Mouse (Mus musculus): ENCODE measurements at regions not wholly inside any gene's neighbourhood (a gene's known extent, or its start where the extent isn't known, plus 50 kb on each side); places are given as distances from the start of the nearest gene placed in this dataset.

GRCm38 (mm10) chr6:31284390-31284789 is 114.1 kb upstream of the Mkln1 start:
- H3K27me3 ChIP-seq (ENCODE audit: control insufficient read depth, insufficient read depth, low read length), result no peaks in the 10 kb centered on the region
- no peaks in the 10 kb centered on the region for H3K9me3 ChIP-seq (ENCODE audit: control insufficient read depth, low read length)
- H3K4me2 ChIP-seq (replicated peaks), result no peak overlapping the region
- H3K4me3 ChIP-seq (replicated peaks; ENCODE audit: low read length), result no peak overlapping the region
- ATAC-seq (ENCODE audit: low FRiP score), result no peak
- no peak for DNase-seq (ENCODE audit: low spot score)
- 84% methylated on average over 10 of the region's 10 CpGs for WGBS
- H3K36me3 ChIP-seq (replicated peaks; ENCODE audit: control insufficient read depth, insufficient read depth), result no peaks in the 10 kb centered on the region
- no peak overlapping the region for H3K27ac ChIP-seq
- no peak overlapping the region for H3K9ac ChIP-seq
- H3K4me1 ChIP-seq (replicated peaks; ENCODE audit: control insufficient read depth, insufficient read depth, low read length), result peaks cover 8% of the 10 kb centered on the region; the same call in 1 of the 2 replicates

GRCm38 (mm10) chr6:31285064-31285463 is 113.5 kb upstream of the Mkln1 start:
- H3K9me3 ChIP-seq (ENCODE audit: control insufficient read depth, low read length), result no peaks in the 10 kb centered on the region
- no peak for ATAC-seq (ENCODE audit: low FRiP score)
- no peak overlapping the region for H3K4me2 ChIP-seq (replicated peaks)
- 72% methylated on average over 19 of the region's 19 CpGs for whole genome bisulfite sequencing
- H3K4me3 ChIP-seq (replicated peaks; ENCODE audit: low read length), result no peak overlapping the region
- peaks cover 8% of the 10 kb centered on the region; the same call in 1 of the 2 replicates for H3K4me1 ChIP-seq (replicated peaks; ENCODE audit: control insufficient read depth, insufficient read depth, low read length)
- H3K36me3 ChIP-seq (replicated peaks; ENCODE audit: control insufficient read depth, insufficient read depth), result no peaks in the 10 kb centered on the region
- no peak for DNase-seq (ENCODE audit: low spot score)
- H3K27ac ChIP-seq, result no peak overlapping the region
- H3K9ac ChIP-seq, result no peak overlapping the region
- no peaks in the 10 kb centered on the region for H3K27me3 ChIP-seq (ENCODE audit: control insufficient read depth, insufficient read depth, low read length)

- H3K9ac ChIP-seq, result no peak overlapping the region
- no peaks in the 10 kb centered on the region for H3K27me3 ChIP-seq (ENCODE audit: control insufficient read depth, insufficient read depth, low read length)
- DNase-seq (ENCODE audit: low spot score), result no peak
- no peak overlapping the region for H3K4me2 ChIP-seq (replicated peaks)
- no peak overlapping the region for H3K4me3 ChIP-seq (replicated peaks; ENCODE audit: low read length)
- peaks cover 8% of the 10 kb centered on the region; the same call in 1 of the 2 replicates for H3K4me1 ChIP-seq (replicated peaks; ENCODE audit: control insufficient read depth, insufficient read depth, low read length)
- H3K9me3 ChIP-seq (ENCODE audit: control insufficient read depth, low read length), result no peaks in the 10 kb centered on the region
- H3K27ac ChIP-seq, result no peak overlapping the region
- H3K36me3 ChIP-seq (replicated peaks; ENCODE audit: control insufficient read depth, insufficient read depth), result no peaks in the 10 kb centered on the region
- ATAC-seq (ENCODE audit: low FRiP score), result no peak
- 80% methylated on average over 11 of the region's 11 CpGs for WGBS
These were observed 112.4 kb upstream of the Mkln1 start for GRCm38 (mm10) chr6:31285981-31286737.

- no peak overlapping the region for H3K27ac ChIP-seq
- WGBS, result 97% methylated on average over 2 of the region's 2 CpGs
These were observed 111.4 kb upstream of the Mkln1 start for GRCm38 (mm10) chr6:31287176-31287575.

GRCm38 (mm10) chr6:31287686-31288085 is 110.8 kb upstream of the Mkln1 start:
- ATAC-seq (ENCODE audit: low FRiP score), result no peak
- Histone ChIP-seq H3K4me1 (replicated peaks; ENCODE audit: control insufficient read depth, insufficient read depth, low read length) (peaks cover 8% of the 10 kb centered on the region; the same call in 1 of the 2 replicates), H3K27ac (no peak overlapping the region), H3K4me2 (replicated peaks) (no peak overlapping the region), H3K4me3 (replicated peaks; ENCODE audit: low read length) (no peak overlapping the region), H3K27me3 (ENCODE audit: control insufficient read depth, insufficient read depth, low read length) (no peaks in the 10 kb centered on the region), H3K9me3 (ENCODE audit: control insufficient read depth, low read length) (no peaks in the 10 kb centered on the region), H3K36me3 (replicated peaks; ENCODE audit: control insufficient read depth, insufficient read depth) (no peaks in the 10 kb centered on the region), H3K9ac (no peak overlapping the region)
- 82% methylated on average over 7 of the region's 7 CpGs for WGBS
- no peak for DNase-seq (ENCODE audit: low spot score)

More at GRCm38 (mm10) chr6:31287176-31287575, 111.4 kb upstream of the Mkln1 start:
- no peaks in the 10 kb centered on the region for H3K27me3 ChIP-seq (ENCODE audit: control insufficient read depth, insufficient read depth, low read length)
- H3K9me3 ChIP-seq (ENCODE audit: control insufficient read depth, low read length), result no peaks in the 10 kb centered on the region
- H3K9ac ChIP-seq, result no peak overlapping the region
- H3K4me2 ChIP-seq (replicated peaks), result no peak overlapping the region
- no peak for ATAC-seq (ENCODE audit: low FRiP score)
- H3K4me1 ChIP-seq (replicated peaks; ENCODE audit: control insufficient read depth, insufficient read depth, low read length), result peaks cover 8% of the 10 kb centered on the region; the same call in 1 of the 2 replicates
- no peak for DNase-seq (ENCODE audit: low spot score)
- no peak overlapping the region for H3K4me3 ChIP-seq (replicated peaks; ENCODE audit: low read length)
- no peaks in the 10 kb centered on the region for H3K36me3 ChIP-seq (replicated peaks; ENCODE audit: control insufficient read depth, insufficient read depth)

GRCm38 (mm10) chr6:31288421-31289233 is 109.9 kb upstream of the Mkln1 start:
- Histone ChIP-seq H3K9me3 (ENCODE audit: control insufficient read depth, low read length) (no peaks in the 10 kb centered on the region), H3K27me3 (ENCODE audit: control insufficient read depth, insufficient read depth, low read length) (no peaks in the 10 kb centered on the region), H3K4me1 (replicated peaks; ENCODE audit: control insufficient read depth, insufficient read depth, low read length) (peaks cover 8% of the 10 kb centered on the region; the same call in 1 of the 2 replicates), H3K4me2 (replicated peaks) (no peak overlapping the region), H3K9ac (no peak overlapping the region), H3K27ac (no peak overlapping the region), H3K36me3 (replicated peaks; ENCODE audit: control insufficient read depth, insufficient read depth) (no peaks in the 10 kb centered on the region), H3K4me3 (replicated peaks; ENCODE audit: low read length) (no peak overlapping the region)
- ATAC-seq (ENCODE audit: low FRiP score), result no peak
- 46% methylated on average over 14 of the region's 14 CpGs for WGBS
- no peak for DNase-seq (ENCODE audit: low spot score)

- Histone ChIP-seq H3K27ac (no peak overlapping the region), H3K4me1 (replicated peaks; ENCODE audit: control insufficient read depth, insufficient read depth, low read length) (peaks cover 5% of the 10 kb centered on the region; the same call in 1 of the 2 replicates)
- 91% methylated on average over 4 of the region's 4 CpGs for WGBS
These were observed 109.4 kb upstream of the Mkln1 start for GRCm38 (mm10) chr6:31289234-31289486.

GRCm38 (mm10) chr6:31292081-31292480 is 106.5 kb upstream of the Mkln1 start:
- no peak for DNase-seq (ENCODE audit: low spot score)
- H3K9me3 ChIP-seq (ENCODE audit: control insufficient read depth, low read length), result no peaks in the 10 kb centered on the region
- no peak overlapping the region for H3K4me2 ChIP-seq (replicated peaks)
- no peaks in the 10 kb centered on the region for H3K27me3 ChIP-seq (ENCODE audit: control insufficient read depth, insufficient read depth, low read length)
- H3K4me3 ChIP-seq (replicated peaks; ENCODE audit: low read length), result no peak overlapping the region
- peaks cover 5% of the 10 kb centered on the region; the same call in 1 of the 2 replicates for H3K4me1 ChIP-seq (replicated peaks; ENCODE audit: control insufficient read depth, insufficient read depth, low read length)
- no peak overlapping the region for H3K9ac ChIP-seq
- no peaks in the 10 kb centered on the region for H3K36me3 ChIP-seq (replicated peaks; ENCODE audit: control insufficient read depth, insufficient read depth)
- no peak for ATAC-seq (ENCODE audit: low FRiP score)
- 93% methylated on average over 7 of the region's 7 CpGs for WGBS
- no peak overlapping the region for H3K27ac ChIP-seq

More at GRCm38 (mm10) chr6:31289234-31289486, 109.4 kb upstream of the Mkln1 start:
- Histone ChIP-seq H3K27me3 (ENCODE audit: control insufficient read depth, insufficient read depth, low read length) (no peaks in the 10 kb centered on the region), H3K36me3 (replicated peaks; ENCODE audit: control insufficient read depth, insufficient read depth) (no peaks in the 10 kb centered on the region), H3K9me3 (ENCODE audit: control insufficient read depth, low read length) (no peaks in the 10 kb centered on the region), H3K4me2 (replicated peaks) (no peak overlapping the region), H3K4me3 (replicated peaks; ENCODE audit: low read length) (no peak overlapping the region), H3K9ac (no peak overlapping the region)
- DNase-seq (ENCODE audit: low spot score) (no peak), ATAC-seq (ENCODE audit: low FRiP score) (no peak)

GRCm38 (mm10) chr6:31293008-31293407 is 105.5 kb upstream of the Mkln1 start:
- Histone ChIP-seq H3K4me3 (replicated peaks; ENCODE audit: low read length) (no peak overlapping the region), H3K27me3 (ENCODE audit: control insufficient read depth, insufficient read depth, low read length) (no peaks in the 10 kb centered on the region), H3K9me3 (ENCODE audit: control insufficient read depth, low read length) (no peaks in the 10 kb centered on the region), H3K9ac (no peak overlapping the region), H3K36me3 (replicated peaks; ENCODE audit: control insufficient read depth, insufficient read depth) (no peaks in the 10 kb centered on the region), H3K4me1 (replicated peaks; ENCODE audit: control insufficient read depth, insufficient read depth, low read length) (peaks cover 5% of the 10 kb centered on the region; the same call in 1 of the 2 replicates), H3K27ac (no peak overlapping the region), H3K4me2 (replicated peaks) (no peak overlapping the region)
- no peak for DNase-seq (ENCODE audit: low spot score)
- 51% methylated on average over 7 of the region's 7 CpGs for WGBS
- no peak for ATAC-seq (ENCODE audit: low FRiP score)
